Mouse (Mus musculus): Measurements from ENCODE around the gene Olfr1162. TPM values are rescaled to one million over a fixed set of nuclear protein-coding genes. Genes with fewer than 3 reads are reported as not detected.
"Not testable (repeated sequence)": the region's sequence is repeated elsewhere in the genome, so short reads cannot be mapped to it uniquely, and the experiment has no call there.

Gene Olfr1162
- not detected for total RNA-seq (2021)

DNA sequence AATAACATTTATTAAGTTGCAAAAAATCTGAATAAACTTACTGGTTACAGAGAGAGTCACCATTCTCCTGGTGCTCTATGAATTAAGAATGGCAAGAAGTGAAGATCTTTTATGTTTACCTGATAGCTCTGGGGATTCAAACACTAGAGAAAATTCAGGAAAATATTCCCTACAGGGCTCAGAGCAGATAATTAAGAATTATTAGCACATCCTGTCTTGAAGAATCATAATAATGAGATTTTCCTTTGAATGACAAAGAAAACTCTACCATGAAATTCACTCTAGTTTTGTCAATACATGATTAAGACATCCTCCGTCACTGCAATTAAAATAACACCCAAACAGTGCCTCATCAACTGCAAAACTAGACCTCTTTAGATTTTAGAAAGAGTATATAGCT, at the start of gene Olfr1162:
Gene Olfr1162, minus strand, starts transcription at position 101 of the 400 bp plus-strand sequence.
- intact Hi-C loops (cut with DNase I) = no loop called here
- no peak for DNase-seq (ENCODE audit: low spot score in 2 of 2)

DNA sequence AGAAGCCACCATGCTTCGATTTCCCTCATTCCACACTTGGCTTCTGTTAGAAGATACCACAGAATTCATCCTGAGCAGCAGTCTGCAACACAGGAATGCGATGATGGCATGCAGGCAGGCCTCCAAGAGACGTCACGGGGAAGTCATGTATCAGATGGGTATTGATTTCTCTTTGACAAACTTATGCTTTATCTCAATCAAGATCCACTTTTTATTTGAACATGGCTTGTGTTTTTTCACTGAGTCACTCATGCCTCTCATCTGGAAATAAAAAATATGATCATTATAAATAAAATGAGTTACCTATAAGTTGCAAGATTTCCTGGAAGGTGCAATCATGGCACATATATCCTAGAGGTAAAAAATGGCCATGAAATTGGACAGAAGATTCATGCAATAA, 42.9 kb upstream of the Olfr1162 start, which contains the start of gene Olfr1164:
Gene Olfr1164, minus strand, starts transcription at position 101 of the 400 bp plus-strand sequence.
- no peak for DNase-seq (ENCODE audit: low spot score in 2 of 2)
- intact Hi-C loops (cut with DNase I) = no loop called here

DNA sequence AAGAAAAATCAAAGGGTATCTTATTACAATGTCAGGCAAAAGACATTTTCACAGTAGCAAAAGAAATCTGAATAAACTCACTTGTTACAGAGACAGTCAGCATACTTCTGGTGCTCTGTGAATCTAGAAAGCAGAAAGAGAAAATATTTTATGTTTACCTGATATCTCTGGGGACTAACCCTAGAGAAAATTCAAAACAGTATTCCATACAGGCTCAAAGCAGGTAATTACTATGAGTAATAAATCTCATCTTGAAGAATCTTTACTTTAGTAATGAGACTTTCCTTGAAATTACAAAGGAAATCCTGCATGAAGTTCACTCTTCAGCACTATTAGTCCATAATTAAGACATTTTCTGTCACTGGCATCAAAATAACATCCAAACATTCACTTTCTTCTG, 20.8 kb upstream of the Olfr1162 start, which contains the start of gene Olfr1163:
Gene Olfr1163, minus strand, starts transcription at position 101 of the 400 bp plus-strand sequence.
- intact Hi-C loops (cut with DNase I) = no loop called here
- DNase-seq (ENCODE audit: low spot score in 2 of 2) = no peak

DNA sequence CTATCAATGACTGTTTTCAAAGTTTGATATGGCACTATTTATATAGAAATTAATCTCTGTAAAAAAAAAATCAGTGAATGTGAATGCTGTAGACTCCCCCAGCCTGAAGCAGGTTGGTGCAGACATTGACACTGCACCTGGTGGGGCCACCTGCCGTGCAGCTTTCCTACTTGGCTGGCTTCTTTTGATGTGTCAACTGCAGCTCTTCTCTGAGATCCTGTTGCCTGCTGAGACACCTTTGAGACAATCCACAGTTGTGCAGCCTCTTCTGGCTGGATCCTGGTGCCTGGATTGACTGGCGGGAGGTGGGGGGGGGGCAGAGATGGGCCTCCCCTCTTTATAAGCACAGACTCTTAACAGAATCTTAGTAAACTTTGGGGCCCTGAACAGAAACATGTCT, 12.7 kb upstream of the Olfr1162 start:
- no peak for DNase-seq (ENCODE audit: low spot score in 2 of 2)
- intact Hi-C loops (cut with DNase I) = no loop called here

DNA sequence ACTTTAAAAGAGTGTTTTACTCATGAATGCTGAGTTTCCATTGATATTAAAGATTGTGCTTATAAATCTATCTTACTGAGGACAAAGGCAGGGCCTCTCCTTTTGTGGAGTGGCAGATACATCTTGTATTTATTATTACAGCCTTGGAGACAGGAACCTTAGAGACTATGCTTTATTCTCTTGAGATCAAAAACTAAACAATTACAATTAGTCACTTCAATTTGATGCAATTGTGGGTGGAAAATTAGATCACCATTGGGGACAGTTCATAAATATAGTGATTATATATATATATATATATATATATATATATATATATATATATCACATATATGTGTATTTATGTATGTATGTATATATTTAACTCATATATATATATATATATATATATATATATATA, 13.3 kb downstream of the Olfr1162 start, which contains the start of gene Olfr73:
Gene Olfr73, minus strand, starts transcription at position 101 of the 400 bp plus-strand sequence.
- intact Hi-C loops (cut with DNase I) = no loop called here
- DNase-seq (ENCODE audit: low spot score in 2 of 2) = no peak

DNA sequence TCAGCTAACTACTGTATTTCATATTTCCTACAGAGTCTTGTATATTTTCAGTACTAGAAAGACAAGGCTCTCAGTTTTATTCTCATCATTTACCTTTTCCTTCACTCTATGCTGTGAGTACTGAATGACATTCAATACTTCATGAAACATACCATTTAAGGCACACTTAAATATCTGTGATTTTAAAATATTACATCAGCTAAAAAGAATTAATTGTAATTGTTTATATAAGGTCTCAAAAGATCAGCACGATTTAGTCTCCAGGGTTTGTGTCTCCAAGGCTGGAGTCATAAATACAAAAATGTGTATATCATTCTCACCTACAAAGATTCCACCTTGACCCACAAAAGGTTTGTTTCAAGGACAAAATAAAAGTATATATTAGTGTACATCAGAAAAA, 28.5 kb downstream of the Olfr1162 start, which contains the start of gene Olfr1161:
Gene Olfr1161, plus strand, starts transcription at position 301 of the 400 bp plus-strand sequence.
- DNase-seq (ENCODE audit: low spot score in 2 of 2); intact Hi-C loops (cut with DNase I): not testable (repeated sequence)

DNA sequence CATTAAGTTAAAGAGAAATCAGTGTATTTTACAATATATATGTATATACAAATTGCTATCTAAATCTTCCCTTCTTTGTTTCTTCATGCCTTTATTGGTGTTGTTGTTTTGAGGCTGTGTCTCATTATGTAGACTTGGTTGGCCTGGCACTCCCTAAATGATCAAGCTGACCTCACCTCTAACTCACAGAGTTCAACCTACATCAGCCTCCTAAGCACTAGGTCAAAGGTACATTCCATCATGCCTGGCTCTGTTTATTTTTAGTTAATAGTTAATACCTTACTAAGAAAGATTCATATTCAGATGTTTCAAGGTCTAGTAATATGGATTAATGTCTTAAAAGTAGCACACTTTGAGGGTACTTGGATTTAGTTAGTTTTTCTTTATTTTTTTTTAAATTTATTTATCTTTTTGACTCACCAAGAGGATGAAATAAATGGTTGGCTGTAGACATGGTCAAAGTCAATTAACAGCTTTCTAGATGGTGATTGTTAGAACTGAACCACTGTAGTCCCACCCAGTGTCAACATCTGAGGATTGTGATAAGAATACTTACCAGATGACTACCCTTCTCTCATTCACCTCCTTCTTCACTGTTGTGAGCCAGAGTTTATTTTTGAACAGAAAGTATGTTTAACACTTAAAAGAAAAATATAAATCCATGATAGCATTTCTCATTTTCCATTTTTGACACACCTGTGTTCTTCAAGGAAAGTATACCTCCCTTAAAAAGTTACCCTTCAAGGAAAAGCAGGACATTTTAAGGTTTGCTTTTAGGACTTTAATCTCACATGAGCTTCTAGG, 43.2 kb downstream of the Olfr1162 start, which contains the start of gene Olfr1160:
Gene Olfr1160, minus strand, starts transcription at position 754 of the 804 bp plus-strand sequence.
- intact Hi-C loops (cut with DNase I) = no loop called here
- no peak for DNase-seq (ENCODE audit: low spot score in 2 of 2)

Other genes with a start within 250 kb of the Olfr1162 start
- not detected for gene Olfr1145, start 241.3 kb downstream of the Olfr1162 start, total RNA-seq (2021)
- gene Olfr1148, start 220.6 kb downstream of the Olfr1162 start, total RNA-seq (2021) = not detected
- gene Olfr1150-ps1, start 207.1 kb downstream of the Olfr1162 start, total RNA-seq (2021) = not detected
- not detected for gene Olfr1151, start 195.3 kb downstream of the Olfr1162 start, total RNA-seq (2021)
- gene Olfr1152, start 184.6 kb downstream of the Olfr1162 start, total RNA-seq (2021) = not detected
- not detected for gene Olfr1153, start 156.2 kb downstream of the Olfr1162 start, total RNA-seq (2021)
- not detected for gene Olfr1154, start 146.0 kb downstream of the Olfr1162 start, total RNA-seq (2021)
- not detected for gene Olfr1155, start 106.0 kb downstream of the Olfr1162 start, total RNA-seq (2021)
- not detected for gene Olfr1156, start 98.0 kb downstream of the Olfr1162 start, total RNA-seq (2021)
- gene Olfr1157, start 82.8 kb downstream of the Olfr1162 start, total RNA-seq (2021) = not detected
- gene Olfr74, start 76.5 kb downstream of the Olfr1162 start, total RNA-seq (2021) = not detected
- not detected for gene Olfr1158, start 61.0 kb downstream of the Olfr1162 start, total RNA-seq (2021)
- gene Olfr1160, start 42.9 kb downstream of the Olfr1162 start, total RNA-seq (2021) = not detected
- gene Olfr1161, start 28.4 kb downstream of the Olfr1162 start, total RNA-seq (2021) = not detected
- not detected for gene Olfr73, start 13.4 kb downstream of the Olfr1162 start, total RNA-seq (2021)
- not detected for gene Olfr1163, start 20.7 kb upstream of the Olfr1162 start, total RNA-seq (2021)
- not detected for gene Olfr1164, start 42.8 kb upstream of the Olfr1162 start, total RNA-seq (2021)
- gene Olfr1166, start 77.1 kb upstream of the Olfr1162 start, total RNA-seq (2021) = not detected
- gene Olfr1167, start 104.1 kb upstream of the Olfr1162 start, total RNA-seq (2021) = not detected
- gene Olfr1168, start 130.8 kb upstream of the Olfr1162 start, total RNA-seq (2021) = not detected
- gene Olfr1170, start 177.2 kb upstream of the Olfr1162 start, total RNA-seq (2021) = not detected
- not detected for gene Olfr1173, start 228.7 kb upstream of the Olfr1162 start, total RNA-seq (2021)